Mouse (Mus musculus): Measurements from ENCODE around the gene Nr6a1. TPM values are rescaled to one million over a fixed set of nuclear protein-coding genes. Genes with fewer than 3 reads are reported as not detected.

Gene Nr6a1
- polyA plus RNA-seq, 1 experiment from 2014 or later = 3.1 TPM

- Histone ChIP-seq H3K9me3 (ENCODE audit: control insufficient read depth, low read length) (no peaks in the 10 kb centered on the region), H3K4me1 (replicated peaks; ENCODE audit: control insufficient read depth, insufficient read depth, low read length) (no peaks in the 10 kb centered on the region; the same call in 1 of the 2 replicates), H3K36me3 (ENCODE audit: control insufficient read depth, insufficient read depth, low read length) (no peaks in the 10 kb centered on the region; the same call in 1 of the 2 replicates), H3K27me3 (ENCODE audit: control insufficient read depth, insufficient read depth, low read length) (no peaks in the 10 kb centered on the region), H3K4me2 (ENCODE audit: low read depth, low read length, severe bottlenecking) (no peak overlapping the region), H3K9ac (ENCODE audit: low read length) (no peak overlapping the region), H3K27ac (ENCODE audit: low read depth, low read length) (no peak overlapping the region), H3K4me3 (ENCODE audit: low read depth, low read length) (no peak overlapping the region)
- 78% methylated on average over 1 of the region's 1 CpGs for WGBS
- DNase-seq (ENCODE audit: low spot score) (no peak), ATAC-seq (replicated peaks; ENCODE audit: low FRiP score) (no peak)
Observed at GRCm38 (mm10) chr2:38829521-38829920, 98.0 kb downstream of the Nr6a1 start.

- Histone ChIP-seq H3K27ac (ENCODE audit: low read depth, low read length) (no peak overlapping the region), H3K9ac (ENCODE audit: low read length) (no peak overlapping the region), H3K4me2 (ENCODE audit: low read depth, low read length, severe bottlenecking) (no peak overlapping the region), H3K27me3 (ENCODE audit: control insufficient read depth, insufficient read depth, low read length) (no peaks in the 10 kb centered on the region), H3K9me3 (ENCODE audit: control insufficient read depth, low read length) (no peaks in the 10 kb centered on the region), H3K4me3 (ENCODE audit: low read depth, low read length) (no peak overlapping the region), H3K36me3 (ENCODE audit: control insufficient read depth, insufficient read depth, low read length) (no peaks in the 10 kb centered on the region; the same call in 1 of the 2 replicates), H3K4me1 (replicated peaks; ENCODE audit: control insufficient read depth, insufficient read depth, low read length) (no peaks in the 10 kb centered on the region; the same call in 1 of the 2 replicates)
- WGBS = 87% methylated on average over 3 of the region's 3 CpGs
- DNase-seq (ENCODE audit: low spot score) (no peak), ATAC-seq (replicated peaks; ENCODE audit: low FRiP score) (no peak)
Observed at GRCm38 (mm10) chr2:38827801-38828306, 99.6 kb downstream of the Nr6a1 start.

- no peaks in the 10 kb centered on the region for H3K9me3 ChIP-seq (ENCODE audit: control insufficient read depth, low read length)
- DNase-seq (ENCODE audit: low spot score) (no peak), ATAC-seq (replicated peaks; ENCODE audit: low FRiP score) (no peak)
- H3K9ac ChIP-seq (ENCODE audit: low read length) = no peak overlapping the region
- no peaks in the 10 kb centered on the region; the same call in 1 of the 2 replicates for H3K36me3 ChIP-seq (ENCODE audit: control insufficient read depth, insufficient read depth, low read length)
- H3K27ac ChIP-seq (ENCODE audit: low read depth, low read length) = no peak overlapping the region
- H3K4me2 ChIP-seq (ENCODE audit: low read depth, low read length, severe bottlenecking) = peak overlapping the region; percentile 24; the same call in 1 of the 2 replicates
- H3K27me3 ChIP-seq (ENCODE audit: control insufficient read depth, insufficient read depth, low read length) = no peaks in the 10 kb centered on the region
- H3K4me3 ChIP-seq (ENCODE audit: low read depth, low read length) = no peak overlapping the region; the same call in 1 of the 2 replicates
- H3K4me1 ChIP-seq (replicated peaks; ENCODE audit: control insufficient read depth, insufficient read depth, low read length) = no peaks in the 10 kb centered on the region; the same call in 1 of the 2 replicates
Observed at GRCm38 (mm10) chr2:38826189-38826588, 101.3 kb downstream of the Nr6a1 start.

- Histone ChIP-seq H3K27me3 (ENCODE audit: control insufficient read depth, insufficient read depth, low read length) (no peaks in the 10 kb centered on the region), H3K9me3 (ENCODE audit: control insufficient read depth, low read length) (no peaks in the 10 kb centered on the region), H3K36me3 (ENCODE audit: control insufficient read depth, insufficient read depth, low read length) (no peaks in the 10 kb centered on the region; the same call in 1 of the 2 replicates), H3K9ac (ENCODE audit: low read length) (peak overlapping the region; percentile 67), H3K4me1 (replicated peaks; ENCODE audit: control insufficient read depth, insufficient read depth, low read length) (no peaks in the 10 kb centered on the region; the same call in 1 of the 2 replicates), H3K4me2 (ENCODE audit: low read depth, low read length, severe bottlenecking) (peak overlapping the region; percentile 46), H3K27ac (ENCODE audit: low read depth, low read length) (peak overlapping the region; percentile 99), H3K4me3 (ENCODE audit: low read depth, low read length) (peak overlapping the region; percentile 40)
- DNase-seq (ENCODE audit: low spot score) (peak; percentile 81), ATAC-seq (replicated peaks; ENCODE audit: low FRiP score) (peak; percentile 59)
- WGBS = 3% methylated on average over 15 of the region's 15 CpGs
Observed at GRCm38 (mm10) chr2:38824791-38825768, 102.4 kb downstream of the Nr6a1 start.

- Histone ChIP-seq H3K4me3 (ENCODE audit: low read depth, low read length) (peak overlapping the region; percentile 40), H3K27me3 (ENCODE audit: control insufficient read depth, insufficient read depth, low read length) (no peaks in the 10 kb centered on the region), H3K9me3 (ENCODE audit: control insufficient read depth, low read length) (no peaks in the 10 kb centered on the region), H3K9ac (ENCODE audit: low read length) (peak overlapping the region; percentile 79), H3K4me1 (replicated peaks; ENCODE audit: control insufficient read depth, insufficient read depth, low read length) (no peaks in the 10 kb centered on the region; the same call in 1 of the 2 replicates), H3K36me3 (ENCODE audit: control insufficient read depth, insufficient read depth, low read length) (no peaks in the 10 kb centered on the region), H3K27ac (ENCODE audit: low read depth, low read length) (peak overlapping the region; percentile 99), H3K4me2 (ENCODE audit: low read depth, low read length, severe bottlenecking) (peak overlapping the region; percentile 48; the same call in 1 of the 2 replicates)
- ATAC-seq (replicated peaks; ENCODE audit: low FRiP score) = peak; percentile 93
- under 1% methylated on average over 12 of the region's 12 CpGs for WGBS
- DNase-seq (ENCODE audit: low spot score) = peak; percentile 92
Observed at GRCm38 (mm10) chr2:38823912-38824583, 103.4 kb downstream of the Nr6a1 start.

- H3K4me3 ChIP-seq (ENCODE audit: low read depth, low read length) = peak overlapping the region; percentile 40
- 9% methylated on average over 8 of the region's 8 CpGs for WGBS
- peak overlapping the region; percentile 48 for H3K4me2 ChIP-seq (ENCODE audit: low read depth, low read length, severe bottlenecking)
- ATAC-seq (replicated peaks; ENCODE audit: low FRiP score) (peak; percentile 0; the same call in 1 of the 2 replicates), DNase-seq (ENCODE audit: low spot score) (no peak)
- H3K36me3 ChIP-seq (ENCODE audit: control insufficient read depth, insufficient read depth, low read length) = no peaks in the 10 kb centered on the region
- H3K4me1 ChIP-seq (replicated peaks; ENCODE audit: control insufficient read depth, insufficient read depth, low read length) = no peaks in the 10 kb centered on the region; the same call in 1 of the 2 replicates
- H3K9me3 ChIP-seq (ENCODE audit: control insufficient read depth, low read length) = no peaks in the 10 kb centered on the region
- peak overlapping the region; percentile 79 for H3K9ac ChIP-seq (ENCODE audit: low read length)
- H3K27me3 ChIP-seq (ENCODE audit: control insufficient read depth, insufficient read depth, low read length) = no peaks in the 10 kb centered on the region
- peak overlapping the region; percentile 99 for H3K27ac ChIP-seq (ENCODE audit: low read depth, low read length)
Observed at GRCm38 (mm10) chr2:38823406-38823805, 104.1 kb downstream of the Nr6a1 start.

- H3K27ac ChIP-seq (ENCODE audit: low read depth, low read length) = peak overlapping the region; percentile 99
- 3% methylated on average over 6 of the region's 6 CpGs for WGBS
- no peaks in the 10 kb centered on the region for H3K9me3 ChIP-seq (ENCODE audit: control insufficient read depth, low read length)
- H3K36me3 ChIP-seq (ENCODE audit: control insufficient read depth, insufficient read depth, low read length) = no peaks in the 10 kb centered on the region
- H3K9ac ChIP-seq (ENCODE audit: low read length) = peak overlapping the region; percentile 79
- DNase-seq (ENCODE audit: low spot score) = peak; percentile 90
- H3K4me1 ChIP-seq (replicated peaks; ENCODE audit: control insufficient read depth, insufficient read depth, low read length) = no peaks in the 10 kb centered on the region; the same call in 1 of the 2 replicates
- peak overlapping the region; percentile 40 for H3K4me3 ChIP-seq (ENCODE audit: low read depth, low read length)
- H3K27me3 ChIP-seq (ENCODE audit: control insufficient read depth, insufficient read depth, low read length) = no peaks in the 10 kb centered on the region
- peak; percentile 91 for ATAC-seq (replicated peaks; ENCODE audit: low FRiP score)
- H3K4me2 ChIP-seq (ENCODE audit: low read depth, low read length, severe bottlenecking) = peak overlapping the region; percentile 48
Observed at GRCm38 (mm10) chr2:38822995-38823394, 104.5 kb downstream of the Nr6a1 start.

GRCm38 (mm10) chr2:38817487-38817886, 110.0 kb downstream of the Nr6a1 start:
- H3K9me3 ChIP-seq (ENCODE audit: control insufficient read depth, low read length) = no peaks in the 10 kb centered on the region
- no peak overlapping the region for H3K27ac ChIP-seq (ENCODE audit: low read depth, low read length)
- no peaks in the 10 kb centered on the region for H3K4me1 ChIP-seq (replicated peaks; ENCODE audit: control insufficient read depth, insufficient read depth, low read length)
- 75% methylated on average over 4 of the region's 4 CpGs for WGBS
- ATAC-seq (replicated peaks; ENCODE audit: low FRiP score) = no peak
- no peak overlapping the region for H3K4me2 ChIP-seq (ENCODE audit: low read depth, low read length, severe bottlenecking)
- no peak overlapping the region for H3K4me3 ChIP-seq (ENCODE audit: low read depth, low read length)
- no peak overlapping the region for H3K9ac ChIP-seq (ENCODE audit: low read length)
- no peak for DNase-seq (ENCODE audit: low spot score)
- no peaks in the 10 kb centered on the region for H3K36me3 ChIP-seq (ENCODE audit: control insufficient read depth, insufficient read depth, low read length)
- H3K27me3 ChIP-seq (ENCODE audit: control insufficient read depth, insufficient read depth, low read length) = no peaks in the 10 kb centered on the region

Measured in forebrain, embryonic 11.5 days (tissue).